Mouse (Mus musculus): ENCODE results near the gene Abcg1.

GRCm38 (mm10) chr17:31086196-31086595 lies 28.7 kb downstream of the Abcg1 start:
- no peak for TF ChIP-seq CTCF (IDR thresholded peaks at IDR 0.05; ENCODE audit: control insufficient read depth, insufficient read depth, insufficient replicate concordance, low read depth, low read length)
- TF ChIP-seq POLR2A (IDR thresholded peaks at IDR 0.05; ENCODE audit: control insufficient read depth, low read depth, low read length): no peak

All from testis, adult 2 months (tissue).